Mouse (Mus musculus): Measurements from ENCODE around the gene Kansl1l.
"Not testable (repeated sequence)": the region's sequence is repeated elsewhere in the genome, so short reads cannot be mapped to it uniquely, and the experiment has no call there.

The Kansl1l gene

GRCm38 (mm10) chr1:66700149-66700692 is 117.1 kb downstream of the Kansl1l start:
- DNase-seq (ENCODE audit: low spot score in 2 of 2) = no peak

DNA sequence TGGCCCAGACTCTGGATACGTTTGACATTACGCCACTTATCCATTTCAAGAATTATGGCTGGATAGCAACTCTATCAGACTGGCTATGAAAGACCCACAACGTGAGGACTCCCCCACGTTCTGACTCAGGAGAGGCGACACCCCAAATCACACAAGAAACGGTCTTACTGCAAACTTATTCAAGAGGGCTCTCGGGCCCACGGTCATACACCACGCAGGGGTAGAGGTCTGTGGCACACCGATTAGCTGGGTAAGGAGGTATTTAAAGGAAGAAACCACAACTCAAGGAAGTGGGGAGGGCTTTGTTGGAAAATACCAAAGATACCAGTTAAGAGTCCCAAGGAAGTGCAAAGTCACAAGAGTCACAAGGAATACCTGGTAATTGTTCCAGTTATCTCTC is 117.7 kb downstream of the Kansl1l start:
- not testable (repeated sequence) for DNase-seq (ENCODE audit: low spot score in 2 of 2)

GRCm38 (mm10) chr1:66695296-66695695 is 122.1 kb downstream of the Kansl1l start:
- no peak for DNase-seq (ENCODE audit: low spot score in 2 of 2)

DNA sequence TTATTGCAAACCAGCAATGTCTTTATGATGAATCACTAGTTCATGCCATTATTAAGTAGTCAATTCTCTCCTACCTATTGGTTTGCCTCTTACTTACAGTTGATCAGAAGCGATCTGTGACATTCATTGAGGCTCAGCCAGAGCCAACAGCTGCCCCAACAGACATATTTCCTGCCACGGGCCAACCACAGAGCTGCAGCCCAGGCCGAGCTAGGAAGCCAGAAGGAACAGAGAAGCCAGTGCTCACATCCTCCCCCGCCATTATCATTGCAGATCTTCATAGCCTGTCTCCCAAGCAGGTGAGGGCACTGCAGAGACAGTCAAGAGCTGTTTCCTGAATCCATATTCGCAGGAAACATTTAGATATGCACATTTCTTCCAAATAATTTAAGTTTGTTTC is 123.1 kb downstream of the Kansl1l start:
- DNase-seq (ENCODE audit: low spot score in 2 of 2) = no peak

- no peak for DNase-seq (ENCODE audit: low spot score in 2 of 2)
Observed at GRCm38 (mm10) chr1:66692780-66693392, 124.5 kb downstream of the Kansl1l start.

DNA sequence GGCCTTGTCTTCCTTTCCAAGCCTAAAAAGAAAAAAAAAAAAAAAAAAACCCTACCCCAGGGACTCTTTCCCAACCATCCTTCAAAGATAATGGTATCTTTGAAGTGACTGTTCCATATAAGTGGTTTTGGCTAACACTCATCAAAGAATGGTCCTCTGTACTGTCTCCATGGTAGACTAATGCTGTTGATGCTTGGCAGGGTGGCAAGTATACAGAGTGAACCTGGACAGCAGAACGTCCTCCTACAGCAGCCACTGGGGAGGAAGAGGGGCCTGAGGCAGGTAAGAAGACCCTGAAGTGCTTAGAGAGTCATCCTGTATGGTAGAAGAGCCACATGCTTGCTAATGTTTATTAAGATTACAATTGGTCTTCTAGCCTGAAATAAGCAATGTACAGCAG is 125.1 kb downstream of the Kansl1l start:
- DNase-seq (ENCODE audit: low spot score in 2 of 2) = no peak

DNA sequence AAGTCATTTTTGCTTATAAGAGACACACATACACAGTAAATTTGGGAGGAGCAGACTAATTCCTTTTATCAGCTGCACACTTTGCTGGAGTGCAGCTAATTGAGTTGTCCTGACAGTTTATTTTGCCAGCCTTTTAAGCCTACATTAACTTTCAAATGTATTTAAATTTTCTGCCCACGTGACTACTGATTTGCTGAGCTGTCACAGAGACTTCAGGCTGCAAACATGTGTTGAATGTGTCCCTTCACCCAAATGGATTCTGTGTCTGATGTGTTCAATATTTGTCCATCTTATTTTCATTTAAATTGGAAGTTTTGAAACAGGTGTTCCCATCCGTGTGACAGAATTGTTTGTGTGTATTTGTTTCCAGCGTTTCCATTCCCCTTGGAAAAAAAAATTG is 125.6 kb downstream of the Kansl1l start:
- no peak for DNase-seq (ENCODE audit: low spot score in 2 of 2)

DNA sequence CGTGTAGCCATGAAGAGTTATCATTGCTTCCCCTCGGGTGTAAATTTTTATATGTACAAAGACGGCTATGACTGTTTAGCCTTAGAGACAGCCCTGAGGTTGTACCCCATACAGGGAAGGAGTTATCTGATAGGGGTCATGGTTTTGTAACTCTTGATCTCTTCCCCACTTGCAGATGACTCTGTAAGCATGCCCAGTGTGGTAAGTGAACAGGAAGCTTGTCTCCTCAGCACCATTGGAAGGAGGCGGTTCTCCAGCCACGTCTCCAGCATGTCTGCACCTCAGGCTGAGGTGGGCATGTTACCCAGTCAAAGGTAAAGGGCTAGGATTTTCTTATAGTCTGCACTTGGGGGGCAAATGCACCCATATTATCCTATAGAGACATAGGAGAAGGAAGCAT is 134.4 kb downstream of the Kansl1l start:
- DNase-seq (ENCODE audit: low spot score in 2 of 2) = no peak

GRCm38 (mm10) chr1:66678662-66679061 is 138.7 kb downstream of the Kansl1l start:
- no peak for DNase-seq (ENCODE audit: low spot score in 2 of 2)

DNA sequence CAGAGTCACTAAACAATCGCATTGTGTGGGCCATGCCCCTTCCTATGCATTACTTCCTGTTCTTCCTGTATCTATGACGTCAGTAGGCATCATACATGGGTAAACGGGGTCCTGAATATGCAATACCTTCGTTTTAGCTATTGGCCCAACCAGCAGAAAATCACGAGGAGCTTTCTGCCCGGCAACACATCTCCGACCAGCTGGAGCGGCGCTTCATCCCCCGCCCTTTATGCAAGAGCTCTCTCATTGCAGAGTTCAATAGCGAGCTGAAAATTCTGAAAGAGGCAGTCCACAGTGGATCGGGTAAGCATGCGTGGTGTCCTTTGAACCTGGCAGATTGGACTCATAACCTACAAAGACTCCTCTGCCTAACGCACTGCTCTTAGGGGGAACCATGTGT is 139.4 kb downstream of the Kansl1l start:
- DNase-seq (ENCODE audit: low spot score in 2 of 2) = no peak

DNA sequence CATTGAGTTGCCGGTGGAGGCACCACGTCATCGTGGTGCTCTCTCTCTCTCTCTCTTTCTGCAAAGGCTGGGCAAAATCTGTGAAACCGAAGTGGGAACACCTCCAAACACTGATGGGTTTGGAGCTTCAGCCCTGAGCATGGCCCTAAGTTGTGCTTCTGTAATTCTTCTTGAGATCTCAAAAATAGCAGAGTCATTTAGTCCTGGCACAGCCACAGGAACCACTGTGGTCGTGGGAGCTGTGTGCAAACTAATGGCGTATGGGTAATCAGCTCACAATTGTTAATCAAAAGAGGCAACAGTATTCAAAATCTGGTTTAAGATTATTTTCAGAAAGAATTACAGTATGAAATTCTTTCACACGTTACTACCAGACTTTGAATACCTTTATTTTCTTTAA is 144.6 kb downstream of the Kansl1l start:
- DNase-seq (ENCODE audit: low spot score in 2 of 2) = no peak

GRCm38 (mm10) chr1:66671475-66671874 is 145.9 kb downstream of the Kansl1l start:
- DNase-seq (ENCODE audit: low spot score in 2 of 2) = no peak

Data from spleen, postnatal 14 days (tissue).